Mouse (Mus musculus): Measurements from ENCODE around the gene Cd300e.

GRCm38 (mm10) chr11:115100032-115100621 is 38.1 kb upstream of the Cd300e start:
- TF ChIP-seq CTCF (IDR thresholded peaks at IDR 0.05; ENCODE audit: low read depth) (no peak), EP300 (optimal IDR thresholded peaks at IDR 0.05) (no peak)

Measured in stomach, postnatal 0 days (tissue).